Mouse (Mus musculus) ES-E14 (cell line): ENCODE results near the gene Mlh3. TPM values are rescaled to one million over a fixed set of nuclear protein-coding genes. Genes with fewer than 3 reads are reported as not detected.
A peak's percentile ranks its signal among the peaks of the same experiment; 100 is the strongest.

Source experiments
- DNase-seq: peaks from one replicate; pipeline ENCODE4 v3.0.0-alpha.2; 2013; ENCODE audit warnings: low read depth, low spot score
- H3K27ac ChIP-seq: 2 replicates; pipeline ENCODE4 v1.5.1; 2012; ENCODE audit warnings: low read depth, mild to moderate bottlenecking, low read length, moderate library complexity, mixed read lengths; ENCODE audit not compliant: poor library complexity, insufficient read depth, severe bottlenecking
- H3K36me3 ChIP-seq: 2 replicates; pipeline ENCODE4 v1.6.1; 2012; ENCODE audit warnings: mild to moderate bottlenecking, low read length, moderate library complexity, mixed read lengths; ENCODE audit not compliant: control insufficient read depth, poor library complexity, insufficient read depth, severe bottlenecking
- H3K4me1 ChIP-seq, 2 experiments: fragments of 150-350 bp in 1 of 2; sonication (generic) in 1 of 2; 2 replicates each; pipeline ENCODE4 v1.6.1; 2012; ENCODE audit warnings: low read length in 2 of 2, mild to moderate bottlenecking in 1 of 2, mixed read lengths in 1 of 2; ENCODE audit not compliant: control insufficient read depth in 2 of 2, insufficient read depth in 2 of 2, poor library complexity in 1 of 2
- H3K4me3 ChIP-seq, 2 experiments: fragments of 150-350 bp in 1 of 2; sonication (generic) in 1 of 2; 2 replicates each; pipeline ENCODE4 v1.5.1; 2012; ENCODE audit warnings: low read length in 2 of 2, low read depth in 1 of 2, mild to moderate bottlenecking in 1 of 2, mixed read lengths in 1 of 2; ENCODE audit not compliant: insufficient read depth in 1 of 2, poor library complexity in 1 of 2, severe bottlenecking in 1 of 2
- H3K9ac ChIP-seq: 2 replicates; pipeline ENCODE4 v1.6.1; 2012; ENCODE audit warnings: low read depth, mild to moderate bottlenecking, low read length, mixed read lengths; ENCODE audit not compliant: poor library complexity, insufficient read depth, severe bottlenecking
- H3K9me3 ChIP-seq: fragments of 150-350 bp; sonication (generic); 2 replicates; pipeline ENCODE4 v1.6.1; 2012; ENCODE audit warnings: low read depth, mild to moderate bottlenecking, low read length; ENCODE audit not compliant: control insufficient read depth, insufficient read depth
- CHD2 ChIP-seq: IDR thresholded peaks from 2 replicates; pipeline ENCODE4 v1.6.1; 2014; ENCODE audit warnings: mild to moderate bottlenecking, low read depth, low read length, inconsistent platforms
- HCFC1 ChIP-seq: IDR thresholded peaks from 2 replicates; pipeline ENCODE4 v1.6.1; 2012; ENCODE audit warnings: low read length, inconsistent platforms, borderline replicate concordance; ENCODE audit not compliant: insufficient read depth
- MAFK ChIP-seq: IDR thresholded peaks from 2 replicates; pipeline ENCODE4 v1.6.1; 2014; ENCODE audit warnings: mild to moderate bottlenecking, low read depth, low read length, inconsistent platforms; ENCODE audit not compliant: insufficient read depth
- ZC3H11A ChIP-seq: IDR thresholded peaks from 2 replicates; pipeline ENCODE4 v1.6.1; 2012; ENCODE audit warnings: low read depth, mild to moderate bottlenecking, inconsistent platforms, low read length, borderline replicate concordance
- ZNF384 ChIP-seq: IDR thresholded peaks from 2 replicates; pipeline ENCODE4 v1.6.1; 2012; ENCODE audit warnings: low read depth, low read length, inconsistent platforms
- in situ Hi-C, 2 experiments: fragments of 600-800 bp; cut with MboI; formaldehyde crosslinking; loops; one replicate each; pipeline ENCODE4 v1.15.1; 2025; ENCODE audit warnings: low sequenced_read_pairs in 2 of 2, inconsistent platforms in 1 of 2; ENCODE audit not compliant: unreplicated experiment in 2 of 2
- total RNA-seq: library from RNA; depleted of rRNA; stranded (reverse); fragments of 300-350 nt; gene quantifications from 2 replicates; pipeline ENCODE4 v1.2.3, GENCODE M21; 2012

The Mlh3 gene
- total RNA-seq, 1 experiment = 13.1 TPM

DNA sequence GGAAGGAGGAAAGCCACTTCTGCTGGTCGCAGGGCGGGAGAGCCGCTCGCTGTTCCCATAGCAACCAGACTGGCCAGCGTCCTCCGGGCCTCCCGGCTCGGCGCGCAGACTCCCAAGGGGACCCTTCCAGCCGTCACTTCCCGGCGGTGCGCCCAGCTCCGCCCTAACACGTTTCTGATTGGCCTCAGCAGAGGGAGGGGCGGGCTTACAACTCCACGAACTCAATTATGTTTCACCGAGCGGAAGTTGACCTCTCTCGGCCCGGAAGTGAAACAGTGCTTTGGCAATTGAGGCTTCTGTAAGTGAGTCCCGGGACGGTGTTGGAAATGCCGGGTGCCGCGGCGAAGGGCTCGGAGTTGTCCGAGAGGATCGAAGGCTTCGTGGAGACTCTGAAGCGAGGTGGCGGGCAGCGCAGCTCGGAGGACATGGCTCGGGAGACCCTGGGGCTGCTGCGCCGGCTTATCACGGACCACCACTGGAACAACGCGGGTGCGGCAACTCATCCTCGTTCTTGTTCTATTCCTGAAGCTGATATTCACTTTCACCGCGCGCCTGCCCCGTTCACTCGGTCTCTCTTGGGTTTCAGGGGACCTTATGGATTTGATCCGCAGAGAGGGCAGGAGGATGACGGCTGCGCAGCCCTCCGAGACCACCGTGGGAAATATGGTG, 51.0 kb downstream of the Mlh3 start, which contains the start of gene Eif2b2:
Gene Eif2b2, plus strand, starts transcription at position 246 of the 669 bp plus-strand sequence.
- TF ChIP-seq HCFC1 (peak; percentile 63), ZC3H11A (no peak), CHD2 (peak; percentile 25; the same call in 1 of the 2 replicates), ZNF384 (no peak), MAFK (no peak)
- H3K4me1 ChIP-seq = no peaks in the 10 kb centered on the region
- peak within 1 kb of the TSS; percentile 80 for H3K9ac ChIP-seq
- H3K36me3 ChIP-seq = peaks cover 22% of the 10 kb centered on the region
- H3K4me3 ChIP-seq = peak within 1 kb of the TSS; percentile 85 to 96
- peak; percentile 95 for DNase-seq
- H3K9me3 ChIP-seq = no peaks in the 10 kb centered on the region
- in situ Hi-C loops = no loop called here
- H3K27ac ChIP-seq = peak within 1 kb of the TSS; percentile 35; the same call in 1 of the 2 replicates

DNA sequence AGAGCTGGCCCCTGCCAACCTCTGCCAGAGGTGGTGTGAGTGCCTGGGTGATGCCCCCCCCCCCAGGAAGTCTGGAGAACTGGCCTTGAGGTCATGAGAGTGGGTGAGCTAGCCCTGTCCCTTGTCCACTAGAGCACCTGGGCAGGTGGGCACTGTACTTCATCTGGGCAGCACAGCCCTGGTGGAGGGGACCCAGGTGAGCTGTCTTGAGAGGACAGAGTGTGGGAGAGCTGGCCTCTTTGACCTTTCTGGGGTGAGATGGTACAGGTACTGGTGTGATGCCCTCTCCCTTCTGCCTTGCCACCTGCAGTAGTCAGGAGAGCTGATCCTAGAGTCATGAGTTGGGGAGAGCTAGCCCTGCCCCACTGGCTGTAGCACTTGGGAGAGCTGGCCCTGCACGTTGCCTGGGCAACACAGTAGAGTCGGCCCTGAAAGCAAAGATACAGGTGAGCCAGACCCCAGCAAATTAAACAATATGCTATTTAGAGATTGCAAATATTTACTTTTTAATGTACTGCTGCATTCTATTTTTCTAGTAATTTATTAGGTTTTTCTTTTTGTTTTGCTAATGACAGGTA, 52.6 kb downstream of the Mlh3 start:
- no peaks in the 10 kb centered on the region for H3K4me1 ChIP-seq
- in situ Hi-C loops = no loop called here
- DNase-seq = no peak
- TF ChIP-seq CHD2 (no peak), HCFC1 (no peak), MAFK (no peak), ZNF384 (no peak), ZC3H11A (no peak)
- H3K9ac ChIP-seq = no peak overlapping the region
- H3K4me3 ChIP-seq = no peak overlapping the region
- H3K27ac ChIP-seq = no peak overlapping the region
- H3K36me3 ChIP-seq = peaks cover 14% of the 10 kb centered on the region
- no peaks in the 10 kb centered on the region for H3K9me3 ChIP-seq

GRCm38 (mm10) chr12:85215031-85215430, 55.4 kb downstream of the Mlh3 start:
- in situ Hi-C loops = no loop called here
- Histone ChIP-seq H3K9me3 (no peaks in the 10 kb centered on the region), H3K4me3 (no peak overlapping the region), H3K9ac (no peak overlapping the region), H3K4me1 (no peaks in the 10 kb centered on the region), H3K36me3 (no peaks in the 10 kb centered on the region), H3K27ac (no peak overlapping the region)
- TF ChIP-seq ZC3H11A = no peak
- no peak for TF ChIP-seq ZNF384
- no peak for TF ChIP-seq MAFK
- no peak for TF ChIP-seq CHD2
- TF ChIP-seq HCFC1 = no peak
- no peak for DNase-seq

GRCm38 (mm10) chr12:85208687-85209199, 61.7 kb downstream of the Mlh3 start:
- TF ChIP-seq HCFC1 (no peak), CHD2 (no peak), ZNF384 (no peak)
- H3K4me1 ChIP-seq = no peaks in the 10 kb centered on the region; a peak in 1 of 4 replicates
- no peak for DNase-seq
- H3K36me3 ChIP-seq = no peaks in the 10 kb centered on the region
- no peaks in the 10 kb centered on the region for H3K9me3 ChIP-seq
- H3K27ac ChIP-seq = no peak overlapping the region
- no peak overlapping the region for H3K4me3 ChIP-seq
- H3K9ac ChIP-seq = no peak overlapping the region
- in situ Hi-C loops = no loop called here

- no peak for DNase-seq
- Histone ChIP-seq H3K27ac (no peak overlapping the region), H3K9ac (no peak overlapping the region), H3K9me3 (no peaks in the 10 kb centered on the region), H3K36me3 (no peaks in the 10 kb centered on the region), H3K4me1 (peaks cover 0 to 6% of the 10 kb centered on the region in 2 experiments; a peak in 1 of 4 replicates), H3K4me3 (no peak overlapping the region)
- in situ Hi-C loops = no loop called here
- TF ChIP-seq ZC3H11A (no peak), CHD2 (no peak), ZNF384 (no peak), MAFK (no peak), HCFC1 (no peak)
Observed at GRCm38 (mm10) chr12:85205425-85205824, 65.0 kb downstream of the Mlh3 start.
